Mouse (Mus musculus): ENCODE data around the gene Hey2.

DNA sequence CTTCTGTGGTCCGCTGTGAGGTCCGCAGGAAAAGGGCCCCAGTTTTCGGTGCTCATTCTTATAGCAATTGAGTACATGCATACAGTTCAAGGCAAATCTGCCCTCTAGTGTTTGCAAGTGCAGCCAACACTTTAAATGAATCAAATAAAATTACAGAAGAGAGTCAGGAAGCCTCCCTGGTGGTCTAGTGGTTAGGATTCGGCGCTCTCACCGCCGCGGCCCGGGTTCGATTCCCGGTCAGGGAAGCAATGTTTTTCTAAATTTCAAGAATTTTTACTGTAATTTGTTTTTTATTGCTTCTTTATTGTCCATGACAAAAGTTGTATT is 31.7 kb downstream of the Hey2 start:
- TF ChIP-seq CTCF (IDR thresholded peaks at IDR 0.05; ENCODE audit: low read depth, low read length) (peak; percentile 52), POLR2A (IDR thresholded peaks at IDR 0.05; ENCODE audit: extremely low read depth, insufficient read depth, low read length) (no peak)

Measured in liver, adult 2 months (tissue).